Mouse (Mus musculus): ENCODE results near the gene Sfxn5.
A peak's percentile ranks its signal among the peaks of the same experiment; 100 is the strongest.

The Sfxn5 gene

GRCm38 (mm10) chr6:85286283-85287047, 46.8 kb downstream of the Sfxn5 start:
- DNase-seq (ENCODE audit: low read depth) = no peak

GRCm38 (mm10) chr6:85280871-85281270, 52.4 kb downstream of the Sfxn5 start:
- no peak for DNase-seq (ENCODE audit: low read depth)

GRCm38 (mm10) chr6:85276571-85276970, 56.7 kb downstream of the Sfxn5 start:
- DNase-seq (ENCODE audit: low read depth) = no peak

GRCm38 (mm10) chr6:85272436-85272835, 60.8 kb downstream of the Sfxn5 start:
- DNase-seq (ENCODE audit: low read depth) = no peak

- no peak for DNase-seq (ENCODE audit: low read depth)
Measured at GRCm38 (mm10) chr6:85266060-85266459, 67.2 kb downstream of the Sfxn5 start.

GRCm38 (mm10) chr6:85264982-85265518, 68.2 kb downstream of the Sfxn5 start:
- no peak for DNase-seq (ENCODE audit: low read depth)

- DNase-seq (ENCODE audit: low read depth) = peak; percentile 16
Measured at GRCm38 (mm10) chr6:85262865-85263515, 70.2 kb downstream of the Sfxn5 start.

GRCm38 (mm10) chr6:85259094-85259630, 74.1 kb downstream of the Sfxn5 start:
- DNase-seq (ENCODE audit: low read depth) = no peak

- DNase-seq (ENCODE audit: low read depth) = no peak
Measured at GRCm38 (mm10) chr6:85255578-85255977, 77.6 kb downstream of the Sfxn5 start.

- no peak for DNase-seq (ENCODE audit: low read depth)
Measured at GRCm38 (mm10) chr6:85253994-85254541, 79.2 kb downstream of the Sfxn5 start.

GRCm38 (mm10) chr6:85253275-85253674, 79.9 kb downstream of the Sfxn5 start:
- no peak for DNase-seq (ENCODE audit: low read depth)

GRCm38 (mm10) chr6:85252251-85253058, 80.8 kb downstream of the Sfxn5 start:
- no peak for DNase-seq (ENCODE audit: low read depth)

GRCm38 (mm10) chr6:85250811-85251241, 82.4 kb downstream of the Sfxn5 start:
- no peak for DNase-seq (ENCODE audit: low read depth)

- DNase-seq (ENCODE audit: low read depth) = no peak
Measured at GRCm38 (mm10) chr6:85249821-85250220, 83.4 kb downstream of the Sfxn5 start.

GRCm38 (mm10) chr6:85239044-85239489, 94.2 kb downstream of the Sfxn5 start:
- DNase-seq (ENCODE audit: low read depth) = peak; percentile 33

- DNase-seq (ENCODE audit: low read depth) = no peak
Measured at GRCm38 (mm10) chr6:85237595-85238337, 95.5 kb downstream of the Sfxn5 start.

- DNase-seq (ENCODE audit: low read depth) = peak; percentile 4
Measured at GRCm38 (mm10) chr6:85237001-85237400, 96.2 kb downstream of the Sfxn5 start.

- no peak for DNase-seq (ENCODE audit: low read depth)
Measured at GRCm38 (mm10) chr6:85234796-85235195, 98.4 kb downstream of the Sfxn5 start.

- no peak for DNase-seq (ENCODE audit: low read depth)
Measured at GRCm38 (mm10) chr6:85232836-85233623, 100.2 kb downstream of the Sfxn5 start.

- DNase-seq (ENCODE audit: low read depth) = no peak
Measured at GRCm38 (mm10) chr6:85232045-85232444, 101.2 kb downstream of the Sfxn5 start.
